Mouse (Mus musculus) urinary bladder, postnatal 14 days (tissue): Measurements from ENCODE around the gene Ngf.

Experiments
- DNase-seq: peaks from one replicate; pipeline ENCODE4 v3.0.0; 2021; ENCODE audit warnings: low spot score

The Ngf gene

GRCm38 (mm10) chr3:102469713-102470448 is at the start of gene Ngf:
TSS of gene Ngf (plus strand) at chr3:102469919.
- peak; percentile 38 for DNase-seq

GRCm38 (mm10) chr3:102445567-102445966 is 24.2 kb upstream of the Ngf start:
- peak; percentile 72 for DNase-seq

GRCm38 (mm10) chr3:102446691-102447090 is 23.0 kb upstream of the Ngf start:
- no peak for DNase-seq

- DNase-seq, result no peak
Measured at GRCm38 (mm10) chr3:102454566-102454965, 15.2 kb upstream of the Ngf start.

- DNase-seq, result no peak
Measured at GRCm38 (mm10) chr3:102460528-102460927, 9.2 kb upstream of the Ngf start.

GRCm38 (mm10) chr3:102460986-102461385 is 8.7 kb upstream of the Ngf start:
- no peak for DNase-seq

GRCm38 (mm10) chr3:102462703-102463336 is 6.9 kb upstream of the Ngf start:
- no peak for DNase-seq

- DNase-seq, result no peak
Measured at GRCm38 (mm10) chr3:102463339-102463738, 6.4 kb upstream of the Ngf start.

GRCm38 (mm10) chr3:102466587-102466986 is 3.1 kb upstream of the Ngf start:
- DNase-seq, result peak; percentile 61

GRCm38 (mm10) chr3:102467121-102467520 is 2.6 kb upstream of the Ngf start:
- DNase-seq, result no peak

- no peak for DNase-seq
Measured at GRCm38 (mm10) chr3:102471251-102471650, 1.5 kb downstream of the Ngf start.

- no peak for DNase-seq
Measured at GRCm38 (mm10) chr3:102471799-102472198, 2.1 kb downstream of the Ngf start.

GRCm38 (mm10) chr3:102474275-102475155 is 4.8 kb downstream of the Ngf start:
- no peak for DNase-seq

GRCm38 (mm10) chr3:102477917-102478694 is 8.4 kb downstream of the Ngf start:
- DNase-seq, result no peak

GRCm38 (mm10) chr3:102490393-102491123 is 20.8 kb downstream of the Ngf start:
- no peak for DNase-seq

- no peak for DNase-seq
Measured at GRCm38 (mm10) chr3:102498113-102498512, 28.4 kb downstream of the Ngf start.

- DNase-seq, result no peak
Measured at GRCm38 (mm10) chr3:102498931-102499330, 29.2 kb downstream of the Ngf start.

GRCm38 (mm10) chr3:102500031-102500430 is 30.3 kb downstream of the Ngf start:
- no peak for DNase-seq

GRCm38 (mm10) chr3:102501186-102501585 is 31.5 kb downstream of the Ngf start:
- no peak for DNase-seq

- no peak for DNase-seq
Measured at GRCm38 (mm10) chr3:102505129-102505528, 35.4 kb downstream of the Ngf start.

- DNase-seq, result no peak
Measured at GRCm38 (mm10) chr3:102506061-102506460, 36.3 kb downstream of the Ngf start.
